ENCODE assay signal across 21 mouse cellular contexts in genomic region chr1:193149231-193149630, GRCm38 (mm10). TPM values are rescaled to one million over a fixed set of nuclear protein-coding genes. Genes with fewer than 3 reads are reported as not detected.
DNase-seq lines count a peak whose midpoint lies in the region; ATAC-seq and TF ChIP-seq lines count a peak whose summit lies in the region.
"Had no signal": no experiment of that assay in that cellular context is flagged by ENCODE, and none has a peak within 500 bp of the region (broad histone marks: within the 10 kb centered on the region; RNA-seq: fewer than 3 reads in every experiment).

No protein-coding gene starts in this region.

- ATAC-seq in heart, embryonic 15.5 days (replicated peaks; ENCODE audit: insufficient number of reproducible peaks, insufficient read depth, low FRiP score, low read depth): 0 out of 2 replicates have a peak, but pooled peaks have one; percentile 24
- ATAC-seq in stomach, embryonic 16.5 days (ENCODE audit: insufficient read depth, low FRiP score): no peak
- ATAC-seq in stomach, postnatal 0 days (ENCODE audit: low FRiP score, low TSS enrichment): no peak
- ATAC-seq: activated CD4-positive, CD25-positive, alpha-beta regulatory T cell, adult 4 months; forebrain, embryonic 13.5 days; forebrain, embryonic 15.5 days; forebrain, postnatal 0 days had no signal

- WGBS in heart, embryonic 15.5 days: 41% methylated on average over 3 of the region's 3 CpGs
- WGBS in stomach, embryonic 16.5 days: 54% methylated on average over 3 of the region's 3 CpGs
- WGBS in stomach, postnatal 0 days: 52% methylated on average over 3 of the region's 3 CpGs

- H3K9ac ChIP-seq in heart, embryonic 15.5 days: no peak overlapping the region
- no peak overlapping the region for H3K9ac ChIP-seq in stomach, embryonic 16.5 days (ENCODE audit: low read length)
- H3K9ac ChIP-seq in stomach, postnatal 0 days (ENCODE audit: low read length): no peak overlapping the region
- H3K9ac ChIP-seq: embryonic facial prominence, embryonic 12.5 days; forebrain, embryonic 13.5 days; forebrain, embryonic 15.5 days; forebrain, postnatal 0 days had no signal

- H3K27ac ChIP-seq in heart, embryonic 15.5 days: 0 out of 2 replicates have a peak overlapping the region, but pooled peaks have one; percentile 10
- 0 out of 2 replicates have a peak overlapping the region, but pooled peaks have one; percentile 15 for H3K27ac ChIP-seq in stomach, embryonic 16.5 days (ENCODE audit: low read length)
- H3K27ac ChIP-seq in stomach, postnatal 0 days (replicated peaks): no peak overlapping the region
- H3K27ac ChIP-seq: embryonic facial prominence, embryonic 10.5 days; embryonic facial prominence, embryonic 12.5 days; forebrain, embryonic 13.5 days; forebrain, embryonic 15.5 days had no signal

- H3K9me3 ChIP-seq in heart, embryonic 15.5 days (replicated peaks): no peaks in the 10 kb centered on the region
- H3K9me3 ChIP-seq in stomach, embryonic 16.5 days (replicated peaks; ENCODE audit: control insufficient read depth, low read length): no peaks in the 10 kb centered on the region
- H3K9me3 ChIP-seq in stomach, postnatal 0 days (ENCODE audit: control insufficient read depth, low read length): no peaks in the 10 kb centered on the region
- H3K9me3 ChIP-seq: embryonic facial prominence, embryonic 10.5 days; embryonic facial prominence, embryonic 12.5 days; forebrain, embryonic 13.5 days; forebrain, embryonic 15.5 days had no signal

- H3K4me2 ChIP-seq in heart, embryonic 15.5 days: no peak overlapping the region
- H3K4me2 ChIP-seq in stomach, embryonic 16.5 days (ENCODE audit: low read depth, low read length): no peak overlapping the region
- H3K4me2 ChIP-seq in stomach, postnatal 0 days (replicated peaks; ENCODE audit: low read depth): no peak overlapping the region
- H3K4me2 ChIP-seq: embryonic facial prominence, embryonic 12.5 days; forebrain, embryonic 13.5 days; forebrain, embryonic 15.5 days had no signal

- no peak for TF ChIP-seq EP300 in stomach, postnatal 0 days (optimal IDR thresholded peaks at IDR 0.05)

- no peak overlapping the region for H3K4me3 ChIP-seq in heart, embryonic 15.5 days
- no peak overlapping the region for H3K4me3 ChIP-seq in stomach, embryonic 16.5 days (replicated peaks; ENCODE audit: low read length)
- no peak overlapping the region for H3K4me3 ChIP-seq in stomach, postnatal 0 days (ENCODE audit: low read depth, low read length)
- H3K4me3 ChIP-seq: embryonic facial prominence, embryonic 10.5 days; embryonic facial prominence, embryonic 12.5 days; forebrain, embryonic 13.5 days; forebrain, embryonic 15.5 days had no signal

- H3K36me3 ChIP-seq in heart, embryonic 15.5 days: no peaks in the 10 kb centered on the region
- H3K36me3 ChIP-seq in stomach, embryonic 16.5 days (ENCODE audit: control insufficient read depth, insufficient read depth, low read length): no peaks in the 10 kb centered on the region
- no peaks in the 10 kb centered on the region for H3K36me3 ChIP-seq in stomach, postnatal 0 days (ENCODE audit: control insufficient read depth, insufficient read depth, low read length)
- H3K36me3 ChIP-seq: embryonic facial prominence, embryonic 10.5 days; embryonic facial prominence, embryonic 12.5 days; forebrain, embryonic 15.5 days had no signal

- no peak for TF ChIP-seq CTCF in stomach, postnatal 0 days (IDR thresholded peaks at IDR 0.05; ENCODE audit: low read depth)

- peak; percentile 54 to 55 for DNase-seq in cerebellum, postnatal 14 days
- no peak for DNase-seq in cerebellum, postnatal 4 days (ENCODE audit: low spot score in 2 of 2)
- DNase-seq in heart, postnatal 36 days: no peak
- DNase-seq in stomach, postnatal 0 days (ENCODE audit: low spot score): no peak
- DNase-seq in frontal cortex, postnatal 25 days (ENCODE audit: low spot score in 2 of 2): no peak
- DNase-seq: adrenal gland, adult 8-10 months; adrenal gland, postnatal 14 days; adrenal gland, postnatal 36 days; cerebellum, adult 11-12 months; cerebellum, adult 8-10 months; cerebellum, adult 9-11 months; cerebellum, postnatal 36 days; forebrain, postnatal 0 days had no signal

- intact Hi-C loops in heart, postnatal 36 days (cut with DNase I): no loop called here

- H3K27me3 ChIP-seq in heart, embryonic 15.5 days: peaks cover 13% of the 10 kb centered on the region
- H3K27me3 ChIP-seq in stomach, embryonic 16.5 days (ENCODE audit: control insufficient read depth, insufficient read depth, low read length): 0 out of 2 replicates have a peak, but pooled peaks cover 9% of the 10 kb centered on the region
- no peaks in the 10 kb centered on the region for H3K27me3 ChIP-seq in stomach, postnatal 0 days (ENCODE audit: control insufficient read depth, insufficient read depth, low read length)
- H3K27me3 ChIP-seq: Patski had no signal

- H3K4me1 ChIP-seq in heart, embryonic 15.5 days (replicated peaks): peaks cover 21% of the 10 kb centered on the region
- 0 out of 2 replicates have a peak, but pooled peaks cover 10% of the 10 kb centered on the region for H3K4me1 ChIP-seq in stomach, embryonic 16.5 days (ENCODE audit: control insufficient read depth, insufficient read depth, low read length)
- no peaks in the 10 kb centered on the region; the same call in 1 of the 2 replicates for H3K4me1 ChIP-seq in stomach, postnatal 0 days (replicated peaks; ENCODE audit: control insufficient read depth, insufficient read depth)

RNA-seq across cellular contexts. Expression of gene Irf6, which starts 3.7 kb away (rescaled TPM):
- polyA plus RNA-seq in heart, embryonic 15.5 days (2015; fragmentation: Nextera tagmentation; extraction: Ambion mirVana): 4.8 and 8.3 TPM in 2 replicates
- total RNA-seq in heart, postnatal 36 days (2021): 1 to 10 TPM; 1.4 to 2.6 TPM
- polyA plus RNA-seq in stomach, embryonic 16.5 days (2015; fragmentation: Nextera tagmentation; extraction: Ambion mirVana): 74.0 and 91.4 TPM in 2 replicates
- polyA plus RNA-seq in stomach, postnatal 0 days (2015; fragmentation: Nextera tagmentation; extraction: Ambion mirVana): 40.7 and 45.0 TPM in 2 replicates

RNA-seq across cellular contexts. Expression of gene A130010J15Rik, which starts 18.6 kb away (rescaled TPM):
- polyA plus RNA-seq in heart, embryonic 15.5 days (2015; fragmentation: Nextera tagmentation; extraction: Ambion mirVana): 10.7 and 11.9 TPM in 2 replicates
- 1 to 10 TPM; 3.2 to 4.4 TPM for total RNA-seq in heart, postnatal 36 days (2021)
- 15.8 and 17.7 TPM in 2 replicates for polyA plus RNA-seq in stomach, embryonic 16.5 days (2015; fragmentation: Nextera tagmentation; extraction: Ambion mirVana)
- 11.4 and 11.7 TPM in 2 replicates for polyA plus RNA-seq in stomach, postnatal 0 days (2015; fragmentation: Nextera tagmentation; extraction: Ambion mirVana)

RNA-seq across cellular contexts. Expression of gene Diexf, which starts 19.2 kb away (rescaled TPM):
- 3.8 and 4.9 TPM in 2 replicates for polyA plus RNA-seq in heart, embryonic 15.5 days (2015; fragmentation: Nextera tagmentation; extraction: Ambion mirVana)
- 10 to 100 TPM in 1 of 2 experiments, 1 to 10 TPM in 1; 9.6 to 10.9 TPM for total RNA-seq in heart, postnatal 36 days (2021)
- polyA plus RNA-seq in stomach, embryonic 16.5 days (2015; fragmentation: Nextera tagmentation; extraction: Ambion mirVana): 6.6 and 6.8 TPM in 2 replicates
- polyA plus RNA-seq in stomach, postnatal 0 days (2015; fragmentation: Nextera tagmentation; extraction: Ambion mirVana): 2.1 and 2.4 TPM in 2 replicates

RNA-seq across cellular contexts. Expression of gene Traf3ip3, which starts 52.3 kb away (rescaled TPM):
- polyA plus RNA-seq in heart, embryonic 15.5 days (2015; fragmentation: Nextera tagmentation; extraction: Ambion mirVana): 2.1 and 6.9 TPM in 2 replicates
- 1 to 10 TPM; 1.2 to 1.9 TPM for total RNA-seq in heart, postnatal 36 days (2021)
- polyA plus RNA-seq in stomach, embryonic 16.5 days (2015; fragmentation: Nextera tagmentation; extraction: Ambion mirVana): 5.0 and 8.5 TPM in 2 replicates
- 1.8 and 2.8 TPM in 2 replicates for polyA plus RNA-seq in stomach, postnatal 0 days (2015; fragmentation: Nextera tagmentation; extraction: Ambion mirVana)
- polyA plus RNA-seq: Patski had no signal

RNA-seq across cellular contexts. Expression of gene Lamb3, which starts 58.3 kb away (rescaled TPM):
- 4.7 and 9.0 TPM in 2 replicates for polyA plus RNA-seq in heart, embryonic 15.5 days (2015; fragmentation: Nextera tagmentation; extraction: Ambion mirVana)
- 10 to 100 TPM; 10.2 to 13.0 TPM for total RNA-seq in heart, postnatal 36 days (2021)
- 17.6 and 24.6 TPM in 2 replicates for polyA plus RNA-seq in stomach, embryonic 16.5 days (2015; fragmentation: Nextera tagmentation; extraction: Ambion mirVana)
- polyA plus RNA-seq in stomach, postnatal 0 days (2015; fragmentation: Nextera tagmentation; extraction: Ambion mirVana): 34.9 and 35.5 TPM in 2 replicates

Comparison
In these comparisons a context has a peak if more than half of its experiments do, and no peak if none do; other contexts are left out.
1. DNase-seq: peak in cerebellum, postnatal 14 days (2 of 2); none in cerebellum, postnatal 4 days (0 of 2), heart, postnatal 36 days (0 of 2), stomach, postnatal 0 days (single experiment) and frontal cortex, postnatal 25 days (0 of 2).